In genomic region chr6:87335935-87336295, GRCm38 (mm10) we compare ENCODE assay signal across 1 mouse cellular context.
TF ChIP-seq lines count a peak whose summit lies in the region.

No protein-coding gene starts in this region.

TF ChIP-seq in CH12.LX, 34 proteins besides CTCF, POLR2A, EP300 and RAD21 (continued from another document):
- TF ChIP-seq MYC (IDR thresholded peaks at IDR 0.05; ENCODE audit: low read depth, low read length) (no peak), BHLHE40 (IDR thresholded peaks at IDR 0.05; ENCODE audit: low read depth, low read length) (no peak), SMC3 (IDR thresholded peaks at IDR 0.05; ENCODE audit: low read depth, low read length) (no peak), KAT2A (IDR thresholded peaks at IDR 0.05; ENCODE audit: insufficient replicate concordance, low read length) (no peak), POLR2AphosphoS2 (IDR thresholded peaks at IDR 0.05; ENCODE audit: low read depth, low read length) (no peak), NELFE (IDR thresholded peaks at IDR 0.05; ENCODE audit: low read depth, low read length) (no peak), TCF12 (IDR thresholded peaks at IDR 0.05; ENCODE audit: low read depth, low read length) (no peak), SIN3A (IDR thresholded peaks at IDR 0.05; ENCODE audit: low read length) (no peak)
TF ChIP-seq in CH12.LX: peak in this region for 0.
